Mouse (Mus musculus) left cerebral cortex, adult 11 months (tissue): ENCODE data around the gene Ttll5.

Experiments
- DNase-seq: peaks from one replicate; pipeline ENCODE4 v3.0.0; 2022; ENCODE audit warnings: low spot score

Ttll5 gene

GRCm38 (mm10) chr12:85968409-85968808 lies 143.9 kb downstream of the Ttll5 start:
- no peak for DNase-seq

GRCm38 (mm10) chr12:85969571-85969970 lies 145.1 kb downstream of the Ttll5 start:
- DNase-seq: no peak

GRCm38 (mm10) chr12:85970191-85970590 lies 145.7 kb downstream of the Ttll5 start:
- no peak for DNase-seq

GRCm38 (mm10) chr12:85970803-85971202 lies 146.3 kb downstream of the Ttll5 start:
- no peak for DNase-seq

- DNase-seq: no peak
Measured at GRCm38 (mm10) chr12:85971655-85972054, 147.2 kb downstream of the Ttll5 start.

GRCm38 (mm10) chr12:85973526-85973925 lies 149.1 kb downstream of the Ttll5 start:
- DNase-seq: no peak

GRCm38 (mm10) chr12:85974030-85974429 lies 149.6 kb downstream of the Ttll5 start:
- no peak for DNase-seq

GRCm38 (mm10) chr12:85979996-85980395 lies 155.5 kb downstream of the Ttll5 start:
- DNase-seq: no peak

GRCm38 (mm10) chr12:85985524-85985923 lies 161.1 kb downstream of the Ttll5 start:
- no peak for DNase-seq

GRCm38 (mm10) chr12:85986024-85986423 lies 161.6 kb downstream of the Ttll5 start:
- no peak for DNase-seq

- no peak for DNase-seq
Measured at GRCm38 (mm10) chr12:85986540-85987443, 162.3 kb downstream of the Ttll5 start.

GRCm38 (mm10) chr12:85987444-85987889 lies 163.0 kb downstream of the Ttll5 start:
- no peak for DNase-seq

- no peak for DNase-seq
Measured at GRCm38 (mm10) chr12:85988121-85988520, 163.7 kb downstream of the Ttll5 start.

GRCm38 (mm10) chr12:85988818-85989377 lies 164.4 kb downstream of the Ttll5 start:
- DNase-seq: no peak

- no peak for DNase-seq
Measured at GRCm38 (mm10) chr12:85992013-85992837, 167.8 kb downstream of the Ttll5 start.

GRCm38 (mm10) chr12:85992838-85993234 lies 168.4 kb downstream of the Ttll5 start:
- no peak for DNase-seq

- no peak for DNase-seq
Measured at GRCm38 (mm10) chr12:85993790-85994360, 169.4 kb downstream of the Ttll5 start.

GRCm38 (mm10) chr12:86000641-86001073 lies 176.2 kb downstream of the Ttll5 start:
- no peak for DNase-seq

- DNase-seq: peak; percentile 51
Measured at GRCm38 (mm10) chr12:86001120-86001655, 176.7 kb downstream of the Ttll5 start.

- DNase-seq: no peak
Measured at GRCm38 (mm10) chr12:86004627-86005026, 180.2 kb downstream of the Ttll5 start.

GRCm38 (mm10) chr12:86007377-86007776 lies 182.9 kb downstream of the Ttll5 start:
- no peak for DNase-seq

- no peak for DNase-seq
Measured at GRCm38 (mm10) chr12:86010656-86011055, 186.2 kb downstream of the Ttll5 start.
